Mouse (Mus musculus) splenic B cell, adult 2 months (primary cell): Measurements from ENCODE around the gene Zmat5.
A peak's percentile ranks its signal among the peaks of the same experiment; 100 is the strongest.

Experiments
- DNase-seq: peaks from one replicate; pipeline ENCODE4 v3.0.0-alpha.2; 2011; ENCODE audit warnings: low read depth, low spot score
- H3K27me3 ChIP-seq: 2 replicates; pipeline ENCODE4 v1.6.1; 2012; ENCODE audit warnings: mild to moderate bottlenecking, low read length, moderate library complexity, mixed read lengths; ENCODE audit not compliant: control insufficient read depth, poor library complexity, insufficient read depth, severe bottlenecking
- H3K36me3 ChIP-seq: 2 replicates; pipeline ENCODE4 v1.6.1; 2012; ENCODE audit warnings: mild to moderate bottlenecking, low read length, moderate library complexity, mixed read lengths; ENCODE audit not compliant: control insufficient read depth, poor library complexity, insufficient read depth, severe bottlenecking

Zmat5 gene

DNA sequence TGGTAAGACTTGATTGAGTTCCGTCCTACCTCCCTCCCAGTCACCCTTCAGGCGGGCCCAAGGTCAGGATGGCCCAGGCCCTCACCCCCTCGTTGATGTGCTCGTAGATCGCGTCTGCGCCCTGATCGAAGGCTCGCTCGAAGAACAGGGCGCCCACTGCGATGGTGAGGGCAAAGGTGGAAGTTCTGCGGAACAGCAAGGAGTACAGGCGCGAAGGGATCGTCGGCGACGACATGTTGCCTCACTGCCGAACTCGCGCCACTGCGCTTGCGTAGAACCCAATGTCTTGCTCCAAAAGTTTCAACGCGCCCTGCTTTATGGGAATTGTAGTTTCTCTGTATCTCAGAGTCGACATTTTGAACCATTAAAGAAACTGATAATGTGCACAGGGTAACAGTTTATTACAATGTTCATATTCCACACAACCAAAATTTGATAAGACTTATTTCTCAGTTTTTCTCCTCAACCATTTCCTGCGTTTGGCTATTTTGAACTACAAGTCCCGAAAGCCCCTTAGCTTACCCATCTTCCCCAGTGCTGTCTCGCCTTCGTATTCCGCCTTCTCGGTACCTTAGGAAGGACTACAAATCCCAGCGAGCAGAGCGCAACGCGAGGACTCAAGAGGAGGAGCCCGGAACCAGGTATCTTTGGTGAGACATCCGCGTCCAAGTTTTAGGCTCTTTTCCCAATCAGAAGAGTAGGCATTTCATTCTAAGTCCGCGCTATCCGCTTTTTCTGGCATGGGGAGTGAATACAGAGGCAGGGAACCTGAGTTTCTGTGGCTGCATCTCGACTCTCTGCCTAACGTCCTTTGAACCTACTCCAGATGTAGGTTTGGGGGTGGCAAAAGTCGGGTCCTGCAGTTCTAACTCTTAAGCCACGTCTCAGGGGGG, at the start of gene Zmat5, which contains the start of gene Uqcr10:
Gene Zmat5 (plus strand): TSS at position 607 of the 893 bp plus-strand sequence.
Gene Uqcr10 (minus strand): TSS at position 271 of the 893 bp plus-strand sequence.
- Histone ChIP-seq H3K36me3 (no peaks in the 10 kb centered on the region), H3K27me3 (no peaks in the 10 kb centered on the region)
- peak; percentile 97 for DNase-seq

DNA sequence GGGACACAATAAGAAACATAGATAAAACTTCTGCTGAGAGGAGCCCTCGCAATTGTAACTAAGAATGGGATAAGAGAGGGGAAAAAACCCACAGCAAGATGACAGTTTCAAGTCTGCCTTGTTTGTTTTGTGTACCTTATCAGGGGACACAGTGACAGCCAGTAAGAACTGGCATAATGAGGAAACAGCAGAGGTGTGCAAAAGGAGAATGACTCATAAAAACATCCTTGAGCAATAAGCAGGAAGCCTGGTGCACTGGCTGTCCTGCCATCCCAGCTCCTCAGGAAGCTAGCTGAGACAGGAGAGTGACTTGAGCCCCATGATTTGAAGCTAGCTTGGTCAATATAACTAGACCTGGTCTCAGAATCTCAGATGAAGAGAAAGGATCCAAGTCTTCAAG, 44.7 kb upstream of the Zmat5 start:
- Histone ChIP-seq H3K36me3 (peaks cover 5% of the 10 kb centered on the region), H3K27me3 (no peaks in the 10 kb centered on the region)
- DNase-seq = no peak

DNA sequence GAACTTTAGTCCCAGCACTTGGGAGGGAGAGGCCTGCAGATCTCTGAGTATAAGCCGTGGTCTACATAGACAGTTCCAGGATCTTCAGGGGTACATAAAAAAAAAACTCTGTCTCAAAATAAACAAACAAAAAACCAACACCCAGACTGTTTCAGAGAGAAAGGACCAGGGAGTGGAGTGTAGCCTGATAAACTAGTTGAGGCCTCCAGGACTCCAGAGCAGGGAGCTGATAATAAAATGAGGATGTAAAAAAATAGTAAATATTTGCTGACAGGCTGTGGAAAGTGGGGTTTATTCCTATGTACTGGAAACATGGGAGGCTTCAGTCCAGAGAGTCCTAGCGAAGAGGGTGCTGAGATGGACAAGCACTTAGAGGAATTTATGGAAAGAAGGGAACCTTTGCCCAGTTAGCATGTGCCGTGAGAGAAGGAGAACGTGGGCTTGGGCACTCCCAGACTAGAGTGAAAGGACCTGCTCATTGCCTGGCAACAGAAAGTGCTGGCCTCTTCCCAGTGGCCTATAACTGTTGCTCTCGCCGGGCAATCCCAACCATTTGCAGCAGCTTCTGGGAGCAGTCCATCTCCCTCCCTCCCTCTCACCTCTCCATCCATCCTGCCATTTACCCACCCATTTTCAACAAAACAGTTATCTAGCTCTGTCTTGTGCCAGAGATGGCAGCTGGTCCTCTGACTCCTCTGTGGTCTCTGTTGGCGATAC, 44.0 kb upstream of the Zmat5 start:
- Histone ChIP-seq H3K36me3 (peaks cover 5% of the 10 kb centered on the region), H3K27me3 (no peaks in the 10 kb centered on the region)
- DNase-seq = no peak

DNA sequence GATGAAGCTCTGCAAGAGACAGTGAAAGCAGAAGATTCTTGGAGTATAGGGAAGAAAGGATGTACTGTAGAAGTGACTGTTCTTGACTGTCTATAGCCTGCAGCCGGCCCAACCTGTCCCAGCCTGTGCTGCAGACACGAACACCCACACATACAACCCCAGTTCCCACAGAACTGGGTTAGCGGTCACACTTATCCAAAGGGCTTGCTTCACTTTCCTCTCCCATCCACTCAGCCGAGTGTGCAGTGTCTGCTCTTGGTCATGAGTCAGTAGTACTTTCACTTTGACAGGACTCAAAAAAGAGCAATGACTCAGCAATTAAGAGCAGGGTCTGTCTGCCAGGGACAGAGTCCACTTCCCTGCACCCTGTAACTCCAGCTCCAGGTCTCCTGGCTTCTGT, 43.2 kb upstream of the Zmat5 start:
- no peak for DNase-seq
- H3K36me3 ChIP-seq = peaks cover 4% of the 10 kb centered on the region
- H3K27me3 ChIP-seq = no peaks in the 10 kb centered on the region

- no peak for DNase-seq
- no peaks in the 10 kb centered on the region for H3K27me3 ChIP-seq
- H3K36me3 ChIP-seq = peaks cover 4% of the 10 kb centered on the region; the same call in 1 of the 2 replicates
Observed at GRCm38 (mm10) chr11:4661871-4662495, 42.5 kb upstream of the Zmat5 start.

- DNase-seq = no peak
- no peaks in the 10 kb centered on the region for H3K27me3 ChIP-seq
- peaks cover 4% of the 10 kb centered on the region; the same call in 1 of the 2 replicates for H3K36me3 ChIP-seq
Observed at GRCm38 (mm10) chr11:4662496-4662878, 42.0 kb upstream of the Zmat5 start.

DNA sequence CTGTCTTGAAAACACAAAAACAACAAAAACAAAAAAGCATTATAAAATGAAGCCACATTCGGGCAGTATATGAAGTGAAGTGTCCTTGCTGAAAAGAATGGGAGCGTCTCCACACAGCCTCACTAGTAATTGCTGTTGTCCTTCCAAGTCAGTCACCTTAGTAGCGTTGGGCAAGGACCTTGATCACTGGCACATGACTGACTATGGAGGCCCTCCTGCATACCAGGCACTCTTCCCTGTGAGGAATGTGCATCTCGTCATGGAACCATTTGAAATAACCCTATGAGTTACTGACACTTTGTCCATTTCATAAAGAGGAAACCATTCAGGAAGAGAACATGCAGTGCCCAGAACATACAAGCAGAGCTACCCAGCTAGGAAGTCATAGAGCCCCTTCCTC, 32.7 kb upstream of the Zmat5 start:
- DNase-seq = no peak
- H3K27me3 ChIP-seq = no peaks in the 10 kb centered on the region
- H3K36me3 ChIP-seq = peaks cover 1% of the 10 kb centered on the region; the same call in 1 of the 2 replicates

- DNase-seq = no peak
- Histone ChIP-seq H3K36me3 (peaks cover 1% of the 10 kb centered on the region; the same call in 1 of the 2 replicates), H3K27me3 (no peaks in the 10 kb centered on the region)
Observed at GRCm38 (mm10) chr11:4674593-4674992, 29.9 kb upstream of the Zmat5 start.

DNA sequence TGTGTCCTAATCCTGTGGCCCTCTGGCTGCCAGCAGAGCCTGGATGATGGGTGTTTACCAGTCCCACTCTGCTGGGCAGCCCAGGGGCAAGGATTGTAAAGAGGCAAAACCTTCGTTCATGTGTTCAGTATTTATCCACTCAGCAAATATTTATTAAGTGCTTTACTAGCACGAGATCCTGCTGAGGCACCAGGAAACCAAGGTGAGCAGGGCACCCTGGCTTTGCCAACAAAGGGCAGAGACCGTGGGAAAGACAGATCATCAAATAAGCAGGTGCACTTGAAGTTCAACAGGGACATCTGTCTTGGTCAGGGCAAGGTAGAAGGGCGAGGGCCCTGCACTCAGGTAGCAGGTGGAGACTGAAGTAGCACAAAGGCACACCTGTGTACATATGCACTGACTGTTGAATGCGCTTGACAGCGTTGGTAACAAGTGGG, 29.3 kb upstream of the Zmat5 start:
- H3K36me3 ChIP-seq = peaks cover 1% of the 10 kb centered on the region; the same call in 1 of the 2 replicates
- no peak for DNase-seq

DNA sequence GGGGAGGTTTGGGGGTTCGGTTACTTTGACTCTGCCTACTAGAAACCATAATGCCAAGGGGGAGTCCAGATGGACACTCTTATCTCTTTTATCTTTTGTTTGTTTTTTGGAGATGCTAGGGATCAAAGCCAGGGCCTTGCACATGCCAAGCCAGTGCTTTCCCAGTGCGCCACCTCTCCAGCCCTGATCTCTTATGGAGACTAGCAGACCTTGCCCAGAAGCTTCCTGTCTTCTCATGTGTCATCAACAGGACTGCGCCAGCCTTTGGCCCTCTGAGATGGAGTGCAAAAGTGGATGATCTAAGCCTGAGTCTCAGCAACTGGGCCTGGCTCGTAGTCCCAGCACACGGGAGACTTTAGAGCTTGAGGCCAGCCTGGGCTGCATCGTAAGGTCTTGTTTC, 28.8 kb upstream of the Zmat5 start:
- H3K27me3 ChIP-seq = no peaks in the 10 kb centered on the region
- DNase-seq = no peak

More for the DNA sequence above, 29.3 kb upstream of the Zmat5 start:
- no peaks in the 10 kb centered on the region for H3K27me3 ChIP-seq

GRCm38 (mm10) chr11:4677250-4677872, 27.1 kb upstream of the Zmat5 start:
- DNase-seq = no peak
- peaks cover 1% of the 10 kb centered on the region for H3K36me3 ChIP-seq

More for the DNA sequence above, 28.8 kb upstream of the Zmat5 start:
- H3K36me3 ChIP-seq = peaks cover 1% of the 10 kb centered on the region; the same call in 1 of the 2 replicates

GRCm38 (mm10) chr11:4678700-4679440, 25.6 kb upstream of the Zmat5 start:
- DNase-seq = no peak
- H3K27me3 ChIP-seq = no peaks in the 10 kb centered on the region
- H3K36me3 ChIP-seq = peaks cover 6% of the 10 kb centered on the region

More at GRCm38 (mm10) chr11:4677250-4677872, 27.1 kb upstream of the Zmat5 start:
- H3K27me3 ChIP-seq = no peaks in the 10 kb centered on the region

DNA sequence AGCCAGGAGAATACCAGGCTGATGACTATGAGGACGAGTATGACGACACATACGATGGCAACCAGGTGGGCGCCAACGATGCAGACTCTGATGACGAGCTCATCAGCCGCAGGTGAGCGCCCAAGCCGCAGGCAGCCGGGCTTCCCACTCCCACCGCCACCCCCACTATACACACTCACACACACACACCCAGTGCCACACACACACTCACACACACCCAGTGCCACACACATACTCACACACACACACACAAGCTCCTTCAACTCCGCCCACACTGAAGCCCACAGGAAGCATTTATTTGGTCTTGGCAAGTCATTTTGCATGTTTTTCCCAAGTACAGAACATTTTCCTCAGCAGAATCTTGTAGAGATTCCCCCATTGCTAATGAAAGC, 25.0 kb upstream of the Zmat5 start:
- Histone ChIP-seq H3K36me3 (peaks cover 6% of the 10 kb centered on the region), H3K27me3 (no peaks in the 10 kb centered on the region)
- no peak for DNase-seq

DNA sequence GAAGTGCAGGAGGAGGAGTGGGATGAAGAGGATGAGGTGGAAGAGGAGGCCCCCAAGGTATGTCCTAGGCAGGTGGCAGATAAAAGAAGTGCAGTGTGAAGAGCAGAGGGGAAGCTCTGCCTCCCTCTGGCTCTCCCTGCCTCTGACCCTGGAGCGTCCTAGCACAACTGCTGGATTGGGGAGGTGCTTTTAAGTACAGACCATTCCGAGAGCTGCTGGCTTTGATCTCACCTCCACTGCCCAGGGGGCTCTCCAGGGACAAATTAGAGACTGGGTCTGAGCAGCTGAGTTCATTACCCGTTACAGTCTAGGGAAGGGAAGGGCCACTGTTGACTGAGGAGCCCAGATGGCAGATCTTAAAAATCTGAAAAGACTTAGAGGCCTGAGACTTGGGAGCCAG, 24.4 kb upstream of the Zmat5 start:
- DNase-seq = no peak
- no peaks in the 10 kb centered on the region for H3K27me3 ChIP-seq
- peaks cover 6% of the 10 kb centered on the region for H3K36me3 ChIP-seq
